Mouse (Mus musculus): ENCODE results near the gene Pfkfb2. TPM values are rescaled to one million over a fixed set of nuclear protein-coding genes. Genes with fewer than 3 reads are reported as not detected.

Pfkfb2 gene
- polyA plus RNA-seq, 1 experiment from 2014 or later, result 6.1 TPM

DNA sequence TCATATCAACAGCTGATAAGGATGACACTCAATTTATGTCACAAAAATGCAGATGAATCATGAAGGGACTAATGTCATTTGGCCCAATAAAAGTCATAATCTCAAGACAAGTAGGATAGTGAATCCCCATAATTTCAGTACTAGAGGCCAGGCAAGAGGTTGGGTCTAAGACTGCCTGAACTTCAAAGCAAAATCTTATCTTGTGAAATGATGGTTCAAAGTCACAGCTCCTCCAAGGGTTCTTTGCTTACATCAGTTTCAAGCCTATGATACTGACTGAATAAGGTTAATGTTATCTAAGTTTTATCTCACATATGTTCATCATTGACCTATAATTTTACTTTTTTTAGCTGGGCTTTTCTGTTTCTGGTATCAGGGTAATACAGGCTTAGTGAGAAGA, 88.1 kb downstream of the Pfkfb2 start:
- ATAC-seq (ENCODE audit: insufficient number of reproducible peaks, insufficient read depth, low FRiP score, low read depth), result no peak
- H3K27ac ChIP-seq (replicated peaks in 1 of 2; ENCODE audit: control insufficient read depth in 1 of 2, insufficient read depth in 1 of 2, low read depth in 2 of 2, low read length in 2 of 2), result no peak overlapping the region
- H3K4me1 ChIP-seq (ENCODE audit: control insufficient read depth in 2 of 2, insufficient read depth in 2 of 2, low read length in 2 of 2), result no peaks in the 10 kb centered on the region
- H3K4me3 ChIP-seq (ENCODE audit: control insufficient read depth in 1 of 2, insufficient read depth in 1 of 2, low read depth in 1 of 2, low read length in 2 of 2), result no peak overlapping the region
- H3K9ac ChIP-seq (ENCODE audit: low read length), result no peak overlapping the region
- no peaks in the 10 kb centered on the region for H3K9me3 ChIP-seq (ENCODE audit: control insufficient read depth, low read length)
- no peaks in the 10 kb centered on the region for H3K36me3 ChIP-seq (ENCODE audit: control insufficient read depth, insufficient read depth, low read length)
- H3K27me3 ChIP-seq (ENCODE audit: control insufficient read depth, insufficient read depth, low read length), result no peaks in the 10 kb centered on the region
- no peak overlapping the region for H3K4me2 ChIP-seq (ENCODE audit: low read length)

Other genes with a start within 250 kb of the Pfkfb2 start
- not detected in 2 replicates for gene Zp3r, start 99.6 kb downstream of the Pfkfb2 start, polyA plus RNA-seq (2014; fragmentation: Nextera tagmentation; extraction: Ambion mirVana)
- not detected in 2 replicates for gene C4bp, start 67.6 kb downstream of the Pfkfb2 start, polyA plus RNA-seq (2014; fragmentation: Nextera tagmentation; extraction: Ambion mirVana)
- gene Gm29427, start 13.5 kb downstream of the Pfkfb2 start, polyA plus RNA-seq (2014; fragmentation: Nextera tagmentation; extraction: Ambion mirVana), result not detected in 2 replicates
- gene Yod1, start 11.9 kb downstream of the Pfkfb2 start, polyA plus RNA-seq (2014; fragmentation: Nextera tagmentation; extraction: Ambion mirVana), result 7.1 and 8.5 TPM in 2 replicates
- gene AA986860, start 2.7 kb upstream of the Pfkfb2 start, polyA plus RNA-seq (2014; fragmentation: Nextera tagmentation; extraction: Ambion mirVana), result 0.81 and 1.2 TPM in 2 replicates
- gene Fcamr, start 71.6 kb upstream of the Pfkfb2 start, polyA plus RNA-seq (2014; fragmentation: Nextera tagmentation; extraction: Ambion mirVana), result 0.26 TPM in 1 of 2 replicates, not detected in the other
- 0.05 TPM in 1 of 2 replicates, not detected in the other for gene Pigr, start 97.4 kb upstream of the Pfkfb2 start, polyA plus RNA-seq (2014; fragmentation: Nextera tagmentation; extraction: Ambion mirVana)
- 2.0 and 4.4 TPM in 2 replicates for gene Fcmr, start 136.4 kb upstream of the Pfkfb2 start, polyA plus RNA-seq (2014; fragmentation: Nextera tagmentation; extraction: Ambion mirVana)
- not detected in 2 replicates for gene Il24, start 158.2 kb upstream of the Pfkfb2 start, polyA plus RNA-seq (2014; fragmentation: Nextera tagmentation; extraction: Ambion mirVana)
- gene Il20, start 182.2 kb upstream of the Pfkfb2 start, polyA plus RNA-seq (2014; fragmentation: Nextera tagmentation; extraction: Ambion mirVana), result not detected in 2 replicates
- gene Il19, start 210.9 kb upstream of the Pfkfb2 start, polyA plus RNA-seq (2014; fragmentation: Nextera tagmentation; extraction: Ambion mirVana), result not detected in 2 replicates

Measured in heart, embryonic 14.5 days (tissue).